Comparison of ENCODE assay signal across 28 mouse cellular contexts in genomic region chr19:60302371-60302770, GRCm38 (mm10).
"Had no signal": no experiment of that assay in that cellular context is flagged by ENCODE, and none has a peak within 500 bp of the region (broad histone marks: within the 10 kb centered on the region; RNA-seq: fewer than 3 reads in every experiment).

No protein-coding gene starts in this region.

- H3K4me3 ChIP-seq: limb, embryonic 10.5 days; limb, embryonic 12.5 days; limb, embryonic 13.5 days; limb, embryonic 15.5 days; liver, embryonic 12.5 days; liver, embryonic 13.5 days; liver, embryonic 15.5 days; lung, embryonic 15.5 days; megakaryocyte, embryonic 14.5 days; midbrain, embryonic 10.5 days; midbrain, embryonic 12.5 days; midbrain, embryonic 13.5 days; midbrain, embryonic 15.5 days; myocyte; neural tube, embryonic 12.5 days had no signal

- DNase-seq: left cerebral cortex, postnatal 4 days; liver; liver, embryonic 13.5 days; liver, postnatal 0 days; lung, adult 18-20 months; lung, adult 2 months; lung, embryonic 14.5 days; lung, postnatal 10 days; lung, postnatal 14 days; lung, postnatal 36 days; lung, postnatal 4 days; midbrain, embryonic 14.5 days had no signal

- H3K36me3 ChIP-seq: limb, embryonic 10.5 days; limb, embryonic 12.5 days; limb, embryonic 13.5 days; limb, embryonic 15.5 days; liver, embryonic 12.5 days; liver, embryonic 13.5 days; liver, embryonic 15.5 days; lung, embryonic 15.5 days; midbrain, embryonic 10.5 days; midbrain, embryonic 12.5 days; midbrain, embryonic 13.5 days; midbrain, embryonic 15.5 days; neural tube, embryonic 12.5 days had no signal

- H3K9me3 ChIP-seq: limb, embryonic 10.5 days; limb, embryonic 12.5 days; limb, embryonic 13.5 days; limb, embryonic 15.5 days; liver, embryonic 12.5 days; liver, embryonic 13.5 days; liver, embryonic 15.5 days; lung, embryonic 15.5 days; megakaryocyte, embryonic 14.5 days; midbrain, embryonic 10.5 days; midbrain, embryonic 12.5 days; midbrain, embryonic 13.5 days; midbrain, embryonic 15.5 days; neural tube, embryonic 12.5 days had no signal

- H3K27ac ChIP-seq: limb, embryonic 10.5 days; limb, embryonic 12.5 days; limb, embryonic 13.5 days; limb, embryonic 15.5 days; liver, embryonic 12.5 days; liver, embryonic 13.5 days; liver, embryonic 14.5 days; liver, embryonic 15.5 days; lung, embryonic 15.5 days; macrophage; midbrain, embryonic 10.5 days; midbrain, embryonic 12.5 days; midbrain, embryonic 13.5 days; midbrain, embryonic 15.5 days; neural tube, embryonic 12.5 days had no signal

- H3K27me3 ChIP-seq: limb, embryonic 12.5 days; limb, embryonic 13.5 days; limb, embryonic 15.5 days; liver, embryonic 12.5 days; liver, embryonic 13.5 days; liver, embryonic 15.5 days; lung, embryonic 15.5 days; megakaryocyte, embryonic 14.5 days; midbrain, embryonic 12.5 days; midbrain, embryonic 13.5 days; midbrain, embryonic 15.5 days; neural tube, embryonic 12.5 days had no signal

- H3K4me1 ChIP-seq: limb, embryonic 15.5 days; liver, embryonic 12.5 days; liver, embryonic 13.5 days; liver, embryonic 15.5 days; lung, embryonic 15.5 days; megakaryocyte, embryonic 14.5 days; midbrain, embryonic 12.5 days; midbrain, embryonic 13.5 days; midbrain, embryonic 15.5 days; neural tube, embryonic 12.5 days had no signal

- H3K9ac ChIP-seq: limb, embryonic 12.5 days; limb, embryonic 13.5 days; limb, embryonic 15.5 days; liver, embryonic 12.5 days; liver, embryonic 13.5 days; liver, embryonic 14.5 days; liver, embryonic 15.5 days; liver, postnatal 0 days; lung, embryonic 14.5 days; lung, embryonic 15.5 days; midbrain, embryonic 12.5 days; midbrain, embryonic 13.5 days; midbrain, embryonic 15.5 days; neural tube, embryonic 12.5 days had no signal
